Mouse (Mus musculus) kidney, postnatal 0 days (tissue): ENCODE data around the gene Igf2r. TPM values are rescaled to one million over a fixed set of nuclear protein-coding genes. Genes with fewer than 3 reads are reported as not detected.

Experiments used
- ATAC-seq: fragments of 200-750 bp; cut with Nextera tagmentation; replicated peaks from 2 replicates; pipeline ENCODE4 v1.8.0; 2017; ENCODE audit warnings: low read depth, moderate number of reproducible peaks, moderate TSS enrichment, moderate library complexity; ENCODE audit not compliant: low FRiP score
- DNase-seq: peaks from one replicate; pipeline ENCODE4 v3.0.0-alpha.2; 2016; ENCODE audit warnings: low spot score
- H3K27ac ChIP-seq: fragments of 300-500 bp; sonication (generic); 2 replicates; pipeline ENCODE4 v1.5.1; 2014; ENCODE audit warnings: mild to moderate bottlenecking
- H3K27me3 ChIP-seq: fragments of 300-500 bp; sonication (generic); 2 replicates; pipeline ENCODE4 v1.6.1; 2014; ENCODE audit warnings: low read length, mixed read lengths; ENCODE audit not compliant: insufficient read depth
- H3K36me3 ChIP-seq: fragments of 300-500 bp; sonication (generic); 2 replicates; pipeline ENCODE4 v1.6.1; 2014; ENCODE audit warnings: low read length, mixed read lengths; ENCODE audit not compliant: insufficient read depth
- H3K4me1 ChIP-seq: fragments of 300-500 bp; sonication (generic); replicated peaks from 2 replicates; pipeline ENCODE4 v1.6.1; 2014; ENCODE audit warnings: antibody characterized with exemption, low read length, mixed read lengths; ENCODE audit not compliant: insufficient read depth
- H3K4me2 ChIP-seq: fragments of 300-500 bp; sonication (generic); 2 replicates; pipeline ENCODE4 v1.6.1; 2014; ENCODE audit warnings: mild to moderate bottlenecking, low read length, moderate library complexity, mixed read lengths
- H3K4me3 ChIP-seq: fragments of 300-500 bp; sonication (generic); replicated peaks from 2 replicates; pipeline ENCODE4 v1.5.1; 2014; ENCODE audit warnings: low read depth, low read length
- H3K9ac ChIP-seq: fragments of 300-500 bp; sonication (generic); 2 replicates; pipeline ENCODE4 v1.6.1; 2014; ENCODE audit warnings: low read depth, low read length
- H3K9me3 ChIP-seq: fragments of 300-500 bp; sonication (generic); replicated peaks from 2 replicates; pipeline ENCODE4 v1.6.1; 2016; ENCODE audit warnings: low read length, inconsistent platforms, mixed read lengths
- CTCF ChIP-seq: IDR thresholded peaks from 2 replicates; pipeline ENCODE4 v1.5.1; 2016; ENCODE audit warnings: antibody characterized with exemption, low read depth, mild to moderate bottlenecking, moderate library complexity
- WGBS: fragments of 180-500 bp; shearing (Covaris S2); extraction: QIAGEN DNeasy Blood & Tissue Kit; methylation state at CpG from one replicate; pipeline ENCODE4 v1.1.7; 2014; 5-methylcytosine and 5-hydroxymethylcytosine counted together
- polyA plus RNA-seq: library from polyadenylated mRNA; unstranded; fragments of >200 nt; fragmentation: Nextera tagmentation; extraction: Ambion mirVana; gene quantifications from 2 replicates; pipeline ENCODE4 v1.2.1, GENCODE M21; 2015

Gene Igf2r
- polyA plus RNA-seq, 1 experiment from 2014 or later: 16.1 TPM

DNA sequence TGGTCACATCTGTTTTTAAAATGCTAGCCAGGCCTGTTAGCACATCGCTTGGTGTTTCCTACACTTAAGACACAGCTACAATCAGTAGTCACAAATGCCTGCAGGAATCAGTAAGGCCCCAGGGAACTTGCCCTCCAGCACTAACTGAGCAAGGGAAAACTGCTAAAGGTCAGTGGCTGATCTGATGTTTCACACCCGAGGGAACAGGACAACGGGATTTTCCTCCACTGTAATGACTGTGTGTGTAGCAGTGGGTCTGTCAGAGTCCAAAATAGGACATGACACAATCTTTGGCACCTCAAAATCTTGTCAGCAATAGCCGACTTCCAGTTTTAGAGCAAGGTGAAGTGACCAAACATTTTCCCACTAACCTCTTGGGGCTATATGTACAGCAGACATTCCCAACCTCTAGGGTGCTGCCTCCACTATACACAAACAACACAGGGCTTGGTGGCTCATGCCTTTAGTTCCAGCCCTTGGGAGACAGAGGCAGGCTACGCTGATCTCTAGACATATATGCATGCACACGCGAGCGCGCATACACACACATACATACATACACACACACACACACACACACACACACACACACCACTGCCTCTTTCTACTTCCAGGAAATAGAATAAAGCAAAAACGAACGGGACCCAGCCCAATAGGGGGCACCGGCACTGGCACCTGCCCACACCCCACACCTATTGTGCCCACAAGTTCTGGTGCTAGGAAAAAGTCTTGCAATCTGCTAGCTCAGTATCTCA is 10.6 kb downstream of the Igf2r start:
- ATAC-seq: no peak
- 73% methylated on average over 12 of the region's 12 CpGs for WGBS

DNA sequence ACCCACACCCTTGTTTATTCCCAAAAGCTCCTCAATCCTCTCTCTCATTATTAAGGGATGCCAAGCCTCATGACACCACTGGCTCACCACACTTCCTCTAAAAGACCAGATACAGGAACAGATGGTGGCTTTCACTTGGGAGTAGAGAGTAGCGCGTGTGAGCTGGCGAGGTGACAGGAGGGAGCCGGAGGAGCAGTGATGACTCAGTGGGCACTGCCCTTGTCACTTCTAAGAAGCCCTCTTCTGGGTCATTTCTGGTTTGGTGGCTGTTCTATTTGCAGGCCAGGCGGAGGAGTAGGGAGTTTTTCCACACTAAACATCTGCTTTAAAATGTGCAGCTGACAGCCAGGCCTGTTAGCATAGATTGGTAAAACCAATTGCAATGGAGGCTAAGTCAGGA is 11.5 kb downstream of the Igf2r start:
- ATAC-seq (no peak), DNase-seq (no peak)
- Histone ChIP-seq H3K4me2 (no peak overlapping the region), H3K9ac (no peak overlapping the region), H3K4me1 (peaks cover 23% of the 10 kb centered on the region; the same call in 1 of the 2 replicates), H3K27me3 (no peaks in the 10 kb centered on the region), H3K27ac (no peak overlapping the region), H3K4me3 (no peak overlapping the region), H3K36me3 (no peaks in the 10 kb centered on the region), H3K9me3 (no peaks in the 10 kb centered on the region)
- WGBS: 62% methylated on average over 5 of the region's 5 CpGs
- no peak for TF ChIP-seq CTCF

More for the DNA sequence above, 10.6 kb downstream of the Igf2r start:
- no peak overlapping the region for H3K4me2 ChIP-seq
- H3K9ac ChIP-seq: no peak overlapping the region
- 0 out of 2 replicates have a peak, but pooled peaks cover 4% of the 10 kb centered on the region for H3K36me3 ChIP-seq
- TF ChIP-seq CTCF: no peak
- H3K27me3 ChIP-seq: no peaks in the 10 kb centered on the region
- H3K9me3 ChIP-seq: no peaks in the 10 kb centered on the region
- H3K4me3 ChIP-seq: no peak overlapping the region
- no peak for DNase-seq
- H3K27ac ChIP-seq: 0 out of 2 replicates have a peak overlapping the region, but pooled peaks have one; percentile 3
- H3K4me1 ChIP-seq: peaks cover 22% of the 10 kb centered on the region; the same call in 1 of the 2 replicates

DNA sequence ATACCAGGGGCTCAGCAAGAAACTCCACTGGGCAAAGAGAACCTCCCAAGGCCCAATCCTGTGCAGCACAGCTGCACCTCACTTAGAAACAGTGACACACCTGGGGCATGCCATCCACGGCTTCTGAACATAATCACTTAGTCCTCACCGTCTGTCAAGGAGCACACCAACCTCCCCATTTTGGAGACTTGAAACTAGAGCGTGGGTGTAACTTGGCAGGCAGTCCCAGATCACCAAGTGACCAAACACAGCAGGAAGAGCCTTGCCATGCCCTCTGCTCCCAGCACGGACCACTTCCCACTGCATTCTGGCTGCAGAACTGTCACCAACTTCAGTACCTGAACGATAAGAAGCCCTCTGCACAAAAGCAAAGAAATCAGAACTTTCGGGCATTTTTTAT is 12.3 kb downstream of the Igf2r start:
- Histone ChIP-seq H3K4me1 (peaks cover 31% of the 10 kb centered on the region; the same call in 1 of the 2 replicates), H3K27ac (no peak overlapping the region), H3K9me3 (no peaks in the 10 kb centered on the region), H3K9ac (no peak overlapping the region), H3K27me3 (no peaks in the 10 kb centered on the region), H3K36me3 (no peaks in the 10 kb centered on the region), H3K4me3 (no peak overlapping the region), H3K4me2 (no peak overlapping the region)
- 65% methylated on average over 6 of the region's 6 CpGs for WGBS
- TF ChIP-seq CTCF: no peak
- ATAC-seq (no peak), DNase-seq (no peak)

DNA sequence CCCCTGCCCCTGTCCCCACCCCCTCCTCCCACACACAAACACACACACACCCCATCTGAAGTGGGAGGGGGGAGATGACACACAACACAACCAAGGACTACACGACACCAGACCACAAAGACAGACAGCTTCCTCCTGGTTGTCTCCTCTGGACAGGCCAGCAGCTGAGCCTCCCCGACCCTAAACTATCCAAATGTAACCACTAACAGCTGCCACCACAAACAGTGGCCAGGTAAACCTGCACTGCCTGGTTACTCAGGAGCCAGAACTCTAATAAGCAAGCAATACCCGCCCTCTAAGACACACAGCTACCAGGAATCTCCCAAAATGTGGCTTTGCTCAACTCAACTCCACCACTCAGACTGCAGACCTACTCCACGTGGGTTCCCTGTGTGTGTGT is 13.5 kb downstream of the Igf2r start:
- no peak overlapping the region for H3K9ac ChIP-seq
- H3K27me3 ChIP-seq: no peaks in the 10 kb centered on the region
- no peaks in the 10 kb centered on the region for H3K36me3 ChIP-seq
- peaks cover 41% of the 10 kb centered on the region for H3K4me1 ChIP-seq
- no peak for TF ChIP-seq CTCF
- WGBS: 44% methylated on average over 4 of the region's 4 CpGs
- no peak overlapping the region for H3K4me2 ChIP-seq
- H3K4me3 ChIP-seq: no peak overlapping the region
- no peak overlapping the region for H3K27ac ChIP-seq
- no peak for ATAC-seq
- no peaks in the 10 kb centered on the region for H3K9me3 ChIP-seq
- DNase-seq: no peak

DNA sequence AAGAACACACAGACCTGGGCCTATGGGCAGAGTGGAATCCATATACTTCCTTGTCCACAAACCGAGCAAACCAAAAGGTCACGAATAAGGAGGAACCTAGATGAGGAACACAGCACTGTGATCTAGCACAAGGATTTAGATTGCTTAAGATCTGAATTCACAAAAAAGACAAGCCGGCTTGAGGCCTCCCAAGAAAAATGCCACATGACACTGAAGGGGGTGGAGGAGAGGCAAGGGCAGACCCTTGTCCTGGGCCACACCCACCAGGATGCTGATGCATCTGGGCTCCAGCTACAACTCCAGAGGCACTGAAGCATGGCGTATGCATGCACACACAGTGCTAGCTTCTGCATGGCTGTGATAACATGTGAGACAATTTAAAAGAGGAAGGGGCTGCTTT is 14.3 kb downstream of the Igf2r start:
- Histone ChIP-seq H3K36me3 (no peaks in the 10 kb centered on the region), H3K9me3 (no peaks in the 10 kb centered on the region), H3K27ac (peak overlapping the region; percentile 51; the same call in 1 of the 2 replicates), H3K4me2 (no peak overlapping the region), H3K9ac (no peak overlapping the region), H3K27me3 (no peaks in the 10 kb centered on the region), H3K4me1 (peaks cover 49% of the 10 kb centered on the region), H3K4me3 (no peak overlapping the region)
- no peak for DNase-seq
- WGBS: 46% methylated on average over 4 of the region's 4 CpGs
- TF ChIP-seq CTCF: no peak
- ATAC-seq: 0 out of 2 replicates have a peak, but pooled peaks have one; percentile 21

DNA sequence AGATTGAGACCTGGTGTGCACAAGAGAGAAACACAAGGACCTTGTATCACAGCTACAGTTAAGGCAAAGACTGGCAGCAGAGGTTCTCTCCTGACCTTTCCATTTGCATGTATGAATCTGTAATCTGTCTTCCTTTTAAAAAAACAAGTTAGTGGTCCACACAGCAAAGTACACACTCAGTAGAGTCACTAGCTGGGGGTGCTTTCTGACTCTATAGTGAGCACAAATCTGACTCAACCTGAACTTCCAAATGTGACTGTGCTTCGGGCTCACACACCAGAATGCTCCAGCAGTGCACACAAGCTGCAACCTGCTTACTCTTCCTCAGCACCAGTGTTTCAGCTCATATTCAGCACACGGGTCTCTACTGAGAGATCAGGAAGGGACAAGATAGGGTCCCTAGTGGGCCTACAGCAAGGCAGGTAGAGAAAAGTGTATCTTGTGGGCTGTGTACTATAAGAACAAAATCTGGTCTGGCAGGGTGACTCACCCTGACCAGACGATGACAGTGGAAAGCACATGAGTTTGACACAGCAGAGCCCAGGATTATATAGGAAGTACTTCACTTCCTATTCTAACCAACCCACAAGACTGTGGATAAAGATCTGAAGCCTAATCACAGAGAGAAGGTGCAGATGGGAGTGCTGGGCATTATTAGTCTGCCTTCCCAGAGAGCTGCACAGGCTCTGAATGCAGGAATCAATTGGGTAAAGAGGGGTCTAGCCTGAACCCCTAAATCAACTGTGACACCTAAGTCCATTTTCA is 15.0 kb downstream of the Igf2r start:
- ATAC-seq (no peak), DNase-seq (no peak)
- no peak overlapping the region for H3K4me2 ChIP-seq
- TF ChIP-seq CTCF: no peak
- peak overlapping the region; percentile 51; the same call in 1 of the 2 replicates for H3K27ac ChIP-seq
- no peak overlapping the region for H3K4me3 ChIP-seq
- no peaks in the 10 kb centered on the region for H3K36me3 ChIP-seq
- H3K9me3 ChIP-seq: no peaks in the 10 kb centered on the region
- 66% methylated on average over 3 of the region's 3 CpGs for whole genome bisulfite sequencing
- H3K27me3 ChIP-seq: no peaks in the 10 kb centered on the region
- peaks cover 52% of the 10 kb centered on the region for H3K4me1 ChIP-seq
- H3K9ac ChIP-seq: no peak overlapping the region
